Mouse (Mus musculus) liver, adult 2 months (tissue): ENCODE measurements around the gene Hal. TPM values are rescaled to one million over a fixed set of nuclear protein-coding genes. Genes with fewer than 3 reads are reported as not detected.
"Not testable (repeated sequence)": the region's sequence is repeated elsewhere in the genome, so short reads cannot be mapped to it uniquely, and the experiment has no call there.

Experiments
- DNase-seq: peaks from one replicate; pipeline ENCODE4 v3.0.0-alpha.2; 2011; ENCODE audit warnings: low read depth, low spot score; ENCODE audit errors: extremely low read depth
- H3K27ac ChIP-seq: fragments of 200-500 bp; replicated peaks from 2 replicates; pipeline ENCODE4 v1.5.1; 2012; ENCODE audit warnings: low read depth, mild to moderate bottlenecking, control low read depth, inconsistent platforms, low read length; ENCODE audit not compliant: insufficient read depth
- H3K27me3 ChIP-seq: fragments of 200-500 bp; 2 replicates; pipeline ENCODE4 v1.6.1; 2012; ENCODE audit warnings: mild to moderate bottlenecking, moderate library complexity, low read length, inconsistent platforms; ENCODE audit not compliant: control insufficient read depth, insufficient read depth
- H3K36me3 ChIP-seq: fragments of 200-500 bp; 2 replicates; pipeline ENCODE4 v1.6.1; 2012; ENCODE audit warnings: low read length, inconsistent platforms; ENCODE audit not compliant: control insufficient read depth, insufficient read depth
- H3K4me1 ChIP-seq: fragments of 200-500 bp; 2 replicates; pipeline ENCODE4 v1.6.1; 2011; ENCODE audit warnings: low read length; ENCODE audit not compliant: control insufficient read depth, insufficient read depth
- H3K4me3 ChIP-seq: fragments of 200-500 bp; 2 replicates; pipeline ENCODE4 v1.5.1; 2011; ENCODE audit warnings: low read depth, mild to moderate bottlenecking, control low read depth, low read length, moderate library complexity; ENCODE audit not compliant: insufficient read depth
- H3K79me2 ChIP-seq: fragments of 200-500 bp; 2 replicates; pipeline ENCODE4 v1.6.1; 2012; ENCODE audit warnings: inconsistent platforms, mild to moderate bottlenecking, low read length, moderate library complexity; ENCODE audit not compliant: control insufficient read depth, insufficient read depth
- H3K9ac ChIP-seq: fragments of 200-500 bp; 2 replicates; pipeline ENCODE4 v1.6.1; 2012; ENCODE audit warnings: low read depth, mild to moderate bottlenecking, control low read depth, inconsistent platforms, low read length
- CTCF ChIP-seq: fragments of 200-500 bp; IDR thresholded peaks from 2 replicates; pipeline ENCODE4 v1.5.1; 2011; ENCODE audit warnings: low read depth, low read length, control low read depth
- POLR2A ChIP-seq: fragments of 200-500 bp; IDR thresholded peaks from 2 replicates; pipeline ENCODE4 v1.6.1; 2011; ENCODE audit warnings: low read length, control low read depth; ENCODE audit not compliant: insufficient read depth; ENCODE audit errors: extremely low read depth
- WGBS: fragments of 180-500 bp; shearing (Covaris S2); methylation state at CpG from one replicate; pipeline ENCODE4 v1.1.7; 2018; 5-methylcytosine and 5-hydroxymethylcytosine counted together
- polyA plus RNA-seq: library from polyadenylated mRNA; depleted of rRNA; stranded (reverse); fragments of >200 nt; gene quantifications from 2 replicates; pipeline ENCODE4 v1.2.3, GENCODE M21; 2012
- total RNA-seq: library from RNA; depleted of rRNA; stranded (reverse); fragments of >200 nt; gene quantifications from 2 replicates; pipeline ENCODE4 v1.2.3, GENCODE M21; 2014

Hal gene
- total and polyA plus RNA-seq, 2 experiments, result 293 to 348 TPM

GRCm38 (mm10) chr10:93552596-93552995, 64.0 kb downstream of the Hal start:
- no peak overlapping the region for H3K9ac ChIP-seq
- H3K4me1 ChIP-seq, result no peaks in the 10 kb centered on the region

DNA sequence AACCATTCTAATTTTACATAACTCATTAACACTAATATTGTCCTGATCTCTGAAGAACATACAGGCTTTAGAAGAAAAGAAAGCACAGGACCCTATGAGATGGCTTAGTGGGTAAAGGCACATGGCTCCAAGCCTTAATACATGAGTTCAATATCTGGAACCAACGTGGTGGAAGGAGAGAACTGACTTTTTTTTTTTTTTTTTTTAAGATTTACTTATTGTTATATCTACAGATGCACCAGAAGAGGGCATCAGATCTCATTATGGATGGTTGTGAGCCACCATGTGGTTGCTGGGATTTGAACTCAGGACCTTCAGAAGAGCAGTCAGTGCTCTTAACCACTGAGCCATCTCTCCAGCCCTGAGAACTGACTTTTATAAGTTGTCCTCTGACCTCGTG, 69.4 kb downstream of the Hal start:
- not testable (repeated sequence) for DNase-seq, H3K79me2 ChIP-seq, H3K9ac ChIP-seq, H3K27ac ChIP-seq, H3K4me1 ChIP-seq, H3K27me3 ChIP-seq, H3K4me3 ChIP-seq, H3K36me3 ChIP-seq
- 49% methylated on average over 2 of the region's 2 CpGs for WGBS

More at GRCm38 (mm10) chr10:93552596-93552995, 64.0 kb downstream of the Hal start:
- Histone ChIP-seq H3K36me3 (no peaks in the 10 kb centered on the region), H3K4me3 (no peak overlapping the region), H3K27ac (no peak overlapping the region), H3K79me2 (no peaks in the 10 kb centered on the region), H3K27me3 (no peaks in the 10 kb centered on the region)
- DNase-seq, result no peak
- WGBS, result 83% methylated on average over 8 of the region's 8 CpGs
- TF ChIP-seq POLR2A (no peak), CTCF (no peak)

DNA sequence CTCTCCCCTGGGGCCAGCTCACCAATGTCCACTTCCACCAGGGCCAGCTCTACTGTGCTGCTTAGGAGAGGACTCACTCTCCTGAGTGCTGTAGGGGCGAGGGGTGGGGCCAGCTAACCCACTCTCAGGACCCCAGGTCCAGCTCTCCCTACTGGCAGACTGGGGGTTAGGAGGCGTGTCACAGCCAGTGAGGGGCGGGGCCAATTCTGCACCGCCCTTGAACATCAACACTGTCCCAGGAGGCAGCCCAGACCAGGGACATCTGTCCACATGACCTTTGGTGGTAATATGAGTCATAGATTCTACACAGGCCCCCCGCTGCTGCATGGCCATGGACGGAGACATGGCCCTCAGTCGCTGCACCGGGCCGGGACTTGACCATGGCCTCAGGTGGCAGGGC, 71.2 kb downstream of the Hal start:
- 61% methylated on average over 9 of the region's 9 CpGs for WGBS
- H3K4me3 ChIP-seq, result no peak overlapping the region
- TF ChIP-seq POLR2A (no peak), CTCF (no peak)
- no peaks in the 10 kb centered on the region for H3K79me2 ChIP-seq
- H3K27me3 ChIP-seq, result no peaks in the 10 kb centered on the region
- no peaks in the 10 kb centered on the region for H3K36me3 ChIP-seq
- DNase-seq, result no peak
- no peak overlapping the region for H3K9ac ChIP-seq
- H3K27ac ChIP-seq, result no peak overlapping the region
- H3K4me1 ChIP-seq, result no peaks in the 10 kb centered on the region

- H3K79me2 ChIP-seq, result no peaks in the 10 kb centered on the region
- no peak overlapping the region for H3K9ac ChIP-seq
- H3K36me3 ChIP-seq, result no peaks in the 10 kb centered on the region
- no peak for DNase-seq
- no peaks in the 10 kb centered on the region for H3K27me3 ChIP-seq
- no peak overlapping the region for H3K27ac ChIP-seq
- H3K4me1 ChIP-seq, result no peaks in the 10 kb centered on the region
- TF ChIP-seq POLR2A (no peak), CTCF (no peak)
- no peak overlapping the region for H3K4me3 ChIP-seq
- 86% methylated on average over 14 of the region's 14 CpGs for WGBS
These were observed 76.0 kb downstream of the Hal start for GRCm38 (mm10) chr10:93564518-93565090.

DNA sequence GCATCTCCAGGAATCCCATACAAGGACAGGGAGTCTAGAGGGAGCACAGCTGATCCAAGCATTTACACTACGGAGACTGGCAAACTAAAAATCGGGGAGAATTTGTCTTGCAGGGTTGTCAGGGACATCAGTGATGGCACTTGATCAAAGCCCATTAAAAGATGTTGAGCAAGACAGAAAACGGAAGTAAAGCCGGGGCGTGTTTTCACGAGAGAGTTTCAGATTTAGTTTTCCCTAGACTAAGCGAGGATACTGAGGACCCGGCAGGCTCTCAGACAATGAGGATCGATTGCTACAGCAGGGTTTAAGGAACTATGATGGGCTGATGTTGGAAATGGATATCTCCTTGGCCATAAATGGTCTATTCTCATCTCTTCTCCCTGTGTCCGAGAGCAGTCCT, 78.5 kb downstream of the Hal start:
- no peaks in the 10 kb centered on the region for H3K27me3 ChIP-seq

DNA sequence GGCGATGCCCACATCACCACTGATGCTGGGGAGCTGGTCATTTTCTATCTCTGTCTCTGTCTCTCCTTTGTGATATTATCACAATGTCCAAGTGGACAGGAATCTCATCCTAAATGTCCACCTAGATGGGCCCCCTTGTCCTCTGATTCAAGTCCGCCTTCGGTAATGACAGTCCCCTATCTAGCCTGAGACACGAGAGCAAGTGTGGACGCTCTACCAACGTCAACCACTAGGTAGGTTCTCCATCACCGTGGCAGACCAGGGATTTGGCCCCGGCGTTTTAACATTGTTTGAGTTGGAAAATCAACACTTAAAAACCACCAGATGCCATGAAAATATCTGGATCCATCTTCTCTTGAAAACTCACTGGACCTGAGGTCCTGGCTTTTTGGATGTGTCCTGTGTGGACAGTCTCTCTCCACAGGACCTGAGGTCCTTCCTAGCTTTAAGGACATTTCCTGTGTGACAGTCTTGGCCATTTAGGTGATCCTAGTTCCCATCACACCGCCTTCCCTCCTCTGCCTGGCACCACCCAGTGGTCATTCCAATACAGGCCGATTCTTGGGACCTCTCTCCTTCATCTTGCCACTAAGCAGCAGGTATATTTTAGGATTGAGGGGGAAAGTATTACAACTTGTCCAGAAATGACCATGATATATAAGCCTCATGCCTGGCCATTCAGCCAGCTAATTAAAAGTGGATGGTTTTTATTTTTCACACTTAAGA, 79.4 kb downstream of the Hal start:
- DNase-seq, result no peak
- WGBS, result 86% methylated on average over 11 of the region's 11 CpGs

More for the DNA sequence above, 78.5 kb downstream of the Hal start:
- Histone ChIP-seq H3K4me1 (no peaks in the 10 kb centered on the region), H3K27ac (no peak overlapping the region), H3K4me3 (no peak overlapping the region), H3K36me3 (no peaks in the 10 kb centered on the region), H3K79me2 (no peaks in the 10 kb centered on the region), H3K9ac (no peak overlapping the region)
- 77% methylated on average over 10 of the region's 10 CpGs for WGBS
- TF ChIP-seq CTCF (no peak), POLR2A (no peak)
- no peak for DNase-seq

More for the DNA sequence above, 79.4 kb downstream of the Hal start:
- H3K4me1 ChIP-seq, result no peaks in the 10 kb centered on the region
- no peaks in the 10 kb centered on the region for H3K79me2 ChIP-seq
- no peaks in the 10 kb centered on the region for H3K27me3 ChIP-seq
- H3K27ac ChIP-seq, result no peak overlapping the region
- no peak overlapping the region for H3K9ac ChIP-seq
- no peak overlapping the region for H3K4me3 ChIP-seq
- TF ChIP-seq POLR2A (no peak), CTCF (no peak)
- H3K36me3 ChIP-seq, result no peaks in the 10 kb centered on the region
